Mouse (Mus musculus) liver, adult 2 months (tissue): Measurements from ENCODE around the gene Syt5. TPM values are rescaled to one million over a fixed set of nuclear protein-coding genes. Genes with fewer than 3 reads are reported as not detected.

ENCODE experiments used
- DNase-seq: peaks from one replicate; pipeline ENCODE4 v3.0.0-alpha.2; 2011; ENCODE audit warnings: low read depth, low spot score; ENCODE audit errors: extremely low read depth
- H3K27ac ChIP-seq: fragments of 200-500 bp; replicated peaks from 2 replicates; pipeline ENCODE4 v1.5.1; 2012; ENCODE audit warnings: low read depth, mild to moderate bottlenecking, control low read depth, inconsistent platforms, low read length; ENCODE audit not compliant: insufficient read depth
- H3K27me3 ChIP-seq: fragments of 200-500 bp; 2 replicates; pipeline ENCODE4 v1.6.1; 2012; ENCODE audit warnings: mild to moderate bottlenecking, moderate library complexity, low read length, inconsistent platforms; ENCODE audit not compliant: control insufficient read depth, insufficient read depth
- H3K36me3 ChIP-seq: fragments of 200-500 bp; 2 replicates; pipeline ENCODE4 v1.6.1; 2012; ENCODE audit warnings: low read length, inconsistent platforms; ENCODE audit not compliant: control insufficient read depth, insufficient read depth
- H3K4me1 ChIP-seq: fragments of 200-500 bp; 2 replicates; pipeline ENCODE4 v1.6.1; 2011; ENCODE audit warnings: low read length; ENCODE audit not compliant: control insufficient read depth, insufficient read depth
- H3K4me3 ChIP-seq: fragments of 200-500 bp; 2 replicates; pipeline ENCODE4 v1.5.1; 2011; ENCODE audit warnings: low read depth, mild to moderate bottlenecking, control low read depth, low read length, moderate library complexity; ENCODE audit not compliant: insufficient read depth
- H3K79me2 ChIP-seq: fragments of 200-500 bp; 2 replicates; pipeline ENCODE4 v1.6.1; 2012; ENCODE audit warnings: inconsistent platforms, mild to moderate bottlenecking, low read length, moderate library complexity; ENCODE audit not compliant: control insufficient read depth, insufficient read depth
- H3K9ac ChIP-seq: fragments of 200-500 bp; 2 replicates; pipeline ENCODE4 v1.6.1; 2012; ENCODE audit warnings: low read depth, mild to moderate bottlenecking, control low read depth, inconsistent platforms, low read length
- CTCF ChIP-seq: fragments of 200-500 bp; IDR thresholded peaks from 2 replicates; pipeline ENCODE4 v1.5.1; 2011; ENCODE audit warnings: low read depth, low read length, control low read depth
- POLR2A ChIP-seq: fragments of 200-500 bp; IDR thresholded peaks from 2 replicates; pipeline ENCODE4 v1.6.1; 2011; ENCODE audit warnings: low read length, control low read depth; ENCODE audit not compliant: insufficient read depth; ENCODE audit errors: extremely low read depth
- WGBS: fragments of 180-500 bp; shearing (Covaris S2); methylation state at CpG from one replicate; pipeline ENCODE4 v1.1.7; 2018; 5-methylcytosine and 5-hydroxymethylcytosine counted together
- polyA plus RNA-seq: library from polyadenylated mRNA; depleted of rRNA; stranded (reverse); fragments of >200 nt; gene quantifications from 2 replicates; pipeline ENCODE4 v1.2.3, GENCODE M21; 2012
- total RNA-seq: library from RNA; depleted of rRNA; stranded (reverse); fragments of >200 nt; gene quantifications from 2 replicates; pipeline ENCODE4 v1.2.3, GENCODE M21; 2014

Gene Syt5
- total and polyA plus RNA-seq, 2 experiments = not detected

DNA sequence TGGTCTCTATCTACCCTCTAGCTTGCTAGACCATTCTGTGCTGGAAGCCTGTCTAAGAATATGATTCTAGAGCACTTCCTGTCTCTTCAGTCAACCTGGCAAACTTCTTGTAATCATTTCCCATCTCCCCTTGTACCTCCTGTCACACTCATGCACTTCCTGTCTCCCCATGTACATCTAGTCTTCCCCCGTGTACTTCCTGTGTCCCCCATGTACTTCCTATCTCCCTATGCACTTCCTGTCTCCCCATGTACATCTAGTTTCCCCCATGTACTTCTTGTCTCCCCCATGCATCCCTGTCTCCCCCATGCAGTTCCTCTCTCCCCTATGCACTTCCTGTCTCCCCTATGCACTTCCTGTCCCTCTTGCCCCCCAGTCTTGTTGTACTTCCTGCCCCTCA is 28.9 kb downstream of the Syt5 start:
- Histone ChIP-seq H3K9ac (no peak overlapping the region), H3K4me3 (no peak overlapping the region), H3K4me1 (no peaks in the 10 kb centered on the region), H3K79me2 (no peaks in the 10 kb centered on the region), H3K27me3 (peaks cover 7% of the 10 kb centered on the region; the same call in 1 of the 2 replicates), H3K36me3 (no peaks in the 10 kb centered on the region), H3K27ac (no peak overlapping the region)
- TF ChIP-seq POLR2A = no peak
- TF ChIP-seq CTCF = no peak
- 50% methylated on average over 1 of the region's 1 CpGs for WGBS
- DNase-seq = no peak

DNA sequence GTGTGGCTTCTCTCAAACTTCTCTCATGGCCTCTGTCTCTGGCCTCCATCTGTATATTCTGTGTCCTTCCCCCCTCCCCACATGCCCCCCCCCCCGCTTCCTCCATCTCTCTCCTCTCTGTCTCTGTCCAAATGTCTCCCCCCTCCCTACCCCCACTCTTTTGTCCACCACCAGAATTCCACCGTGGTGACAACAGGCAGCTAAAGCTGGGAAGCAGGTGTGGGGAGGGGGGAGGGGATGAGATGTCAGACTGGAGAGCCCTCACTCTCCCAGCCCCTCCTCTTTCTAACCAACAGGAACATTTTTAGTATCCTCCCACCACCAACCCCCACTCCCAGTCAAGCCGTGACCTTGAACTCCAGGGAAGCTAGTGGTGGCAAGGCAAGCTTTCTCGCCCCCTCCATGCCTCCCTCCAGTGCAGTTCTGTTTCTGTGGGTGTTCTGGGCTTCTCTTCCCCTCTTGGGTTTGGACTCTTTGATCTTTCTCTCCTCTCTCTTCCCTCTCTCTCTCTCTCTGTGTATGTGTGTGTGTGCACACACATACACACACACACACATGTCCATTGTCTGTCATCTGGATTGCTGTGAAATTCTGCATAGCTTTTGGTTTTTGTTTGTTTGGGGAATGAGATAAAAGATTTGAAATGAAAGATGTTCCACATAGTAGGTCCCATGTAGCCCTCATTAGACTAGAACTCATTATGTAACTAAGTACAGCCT is 30.9 kb downstream of the Syt5 start, which contains the start of gene Tnnt1:
Tnnt1 (minus strand) TSS at position 51 of the 719 bp plus-strand sequence.
- H3K36me3 ChIP-seq = no peaks in the 10 kb centered on the region
- no peak within 1 kb of the TSS for H3K9ac ChIP-seq
- no peaks in the 10 kb centered on the region for H3K79me2 ChIP-seq
- TF ChIP-seq CTCF = no peak
- no peak for TF ChIP-seq POLR2A
- WGBS = 47% methylated on average over 4 of the region's 4 CpGs
- H3K27me3 ChIP-seq = peaks cover 7% of the 10 kb centered on the region; the same call in 1 of the 2 replicates
- no peaks in the 10 kb centered on the region for H3K4me1 ChIP-seq
- no peak within 1 kb of the TSS for H3K27ac ChIP-seq
- no peak within 1 kb of the TSS for H3K4me3 ChIP-seq
- DNase-seq = no peak

DNA sequence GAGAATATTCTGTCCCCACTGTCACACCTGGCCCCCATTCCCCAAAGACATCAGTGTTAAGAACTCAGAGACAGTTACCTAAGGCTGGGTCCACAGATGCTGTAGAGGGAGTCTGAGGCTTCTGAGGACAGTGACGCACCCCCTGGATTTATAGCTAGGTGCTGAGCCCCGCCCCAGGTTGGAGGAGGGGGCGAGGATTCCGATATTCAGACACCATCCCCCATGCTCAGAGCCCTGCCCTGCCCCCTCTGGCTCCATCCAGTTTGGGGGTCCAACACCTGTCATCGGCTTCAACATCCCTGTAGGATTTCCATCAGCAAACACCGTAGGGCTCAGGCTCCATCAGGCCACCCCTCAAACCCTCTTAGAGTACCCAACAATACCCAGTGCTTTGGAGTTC is 31.5 kb downstream of the Syt5 start:
- Histone ChIP-seq H3K4me1 (no peaks in the 10 kb centered on the region), H3K4me3 (no peak overlapping the region), H3K9ac (no peak overlapping the region), H3K79me2 (no peaks in the 10 kb centered on the region), H3K27ac (no peak overlapping the region), H3K27me3 (peaks cover 7% of the 10 kb centered on the region; the same call in 1 of the 2 replicates), H3K36me3 (no peaks in the 10 kb centered on the region)
- DNase-seq = no peak
- 68% methylated on average over 6 of the region's 6 CpGs for WGBS
- TF ChIP-seq POLR2A = no peak
- TF ChIP-seq CTCF = no peak

DNA sequence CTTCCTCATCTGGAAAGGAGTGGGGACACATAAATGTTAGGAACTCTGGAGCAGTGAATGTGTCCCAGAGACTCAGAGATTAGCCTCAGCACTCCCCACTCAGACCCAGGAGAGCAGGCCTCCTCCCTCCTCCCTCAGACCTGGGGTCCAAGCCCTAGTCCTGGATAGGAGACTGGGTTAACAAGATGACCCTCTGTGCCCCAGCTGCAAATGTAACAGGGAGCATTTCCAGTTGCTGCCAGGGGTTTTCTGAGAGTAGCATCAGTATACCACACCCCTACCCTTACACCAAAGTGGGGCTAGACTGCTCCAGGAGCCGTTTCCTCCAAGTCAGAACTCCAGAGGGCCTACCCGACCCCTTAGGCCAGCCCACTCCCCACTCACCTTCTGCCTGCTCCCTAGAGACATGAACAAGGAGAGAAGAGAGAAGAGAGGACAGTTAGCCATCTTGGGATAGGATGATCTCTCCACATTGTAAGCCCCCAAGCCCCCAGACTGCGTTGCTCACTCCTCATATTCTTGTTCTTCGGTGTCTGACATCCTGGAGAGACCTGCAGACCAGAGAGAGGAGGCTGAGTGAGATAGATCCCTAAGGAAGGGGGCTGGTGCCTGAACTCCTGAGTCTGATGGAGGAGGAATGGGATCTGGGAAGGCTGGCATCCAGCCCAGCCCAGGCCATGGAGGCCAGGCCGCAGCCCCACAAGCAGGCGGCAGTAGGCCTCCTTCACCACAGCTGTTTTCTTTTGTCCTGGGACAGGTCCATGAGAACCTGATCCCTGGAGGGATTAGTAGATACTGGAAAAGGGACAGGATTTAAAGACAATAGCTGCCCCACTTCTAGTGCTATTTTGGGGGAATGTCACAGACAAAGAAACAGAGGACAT is 33.3 kb downstream of the Syt5 start:
- DNase-seq = no peak
- TF ChIP-seq POLR2A (no peak), CTCF (no peak)
- 84% methylated on average over 6 of the region's 6 CpGs for WGBS

DNA sequence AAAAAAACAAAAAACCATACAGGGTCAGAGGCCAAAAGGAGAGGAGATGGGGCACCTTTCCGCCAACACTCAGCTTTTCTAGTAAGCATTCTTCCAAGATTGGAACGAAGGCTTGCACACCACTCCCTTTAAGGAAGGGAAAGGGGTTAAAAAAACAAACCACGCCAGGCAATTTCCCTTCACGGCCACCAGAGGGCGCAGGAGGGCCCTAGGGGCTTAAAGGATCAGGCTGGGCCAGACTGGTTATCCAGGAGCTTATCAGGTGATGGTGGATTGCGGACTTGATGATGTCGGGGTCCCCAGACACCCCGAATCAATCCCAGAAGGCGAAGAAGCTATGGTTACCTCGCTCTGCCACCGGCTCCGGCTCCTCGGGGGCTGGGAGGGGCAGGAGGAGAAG is 34.1 kb downstream of the Syt5 start:
- Histone ChIP-seq H3K4me1 (no peaks in the 10 kb centered on the region), H3K4me3 (no peak overlapping the region), H3K27ac (no peak overlapping the region), H3K9ac (no peak overlapping the region), H3K36me3 (no peaks in the 10 kb centered on the region), H3K79me2 (no peaks in the 10 kb centered on the region), H3K27me3 (no peaks in the 10 kb centered on the region)
- DNase-seq = peak; percentile 20
- TF ChIP-seq POLR2A (no peak), CTCF (peak; percentile 87)
- 30% methylated on average over 13 of the region's 13 CpGs for WGBS

More for the DNA sequence above, 33.3 kb downstream of the Syt5 start:
- no peak overlapping the region for H3K27ac ChIP-seq
- H3K27me3 ChIP-seq = no peaks in the 10 kb centered on the region
- H3K79me2 ChIP-seq = no peaks in the 10 kb centered on the region
- no peaks in the 10 kb centered on the region for H3K36me3 ChIP-seq
- no peak overlapping the region for H3K4me3 ChIP-seq
- no peaks in the 10 kb centered on the region for H3K4me1 ChIP-seq
- H3K9ac ChIP-seq = no peak overlapping the region
